Mouse (Mus musculus): Measurements from ENCODE around the gene Hist1h4c.

Hist1h4c gene

GRCm38 (mm10) chr13:23698300-23698693 is at the start of gene Hist1h4c:
Hist1h4c (minus strand) TSS chr13:23698454.
- DNase-seq (ENCODE audit: low spot score): peak; percentile 99

- DNase-seq (ENCODE audit: low spot score): no peak
Observed at GRCm38 (mm10) chr13:23747892-23748288, 49.6 kb upstream of the Hist1h4c start.

- no peak for DNase-seq (ENCODE audit: low spot score)
Observed at GRCm38 (mm10) chr13:23747081-23747891, 49.0 kb upstream of the Hist1h4c start.

GRCm38 (mm10) chr13:23746201-23747080 is 48.2 kb upstream of the Hist1h4c start, which contains the start of gene Hist1h2bb:
Hist1h2bb (plus strand) TSS chr13:23746734.
- peak; percentile 56 for DNase-seq (ENCODE audit: low spot score)

- peak; percentile 85 for DNase-seq (ENCODE audit: low spot score)
Observed at GRCm38 (mm10) chr13:23745381-23746161, 47.3 kb upstream of the Hist1h4c start, which contains the start of gene Hist1h3c. Hist1h3c (minus strand) TSS chr13:23745602.

- DNase-seq (ENCODE audit: low spot score): no peak
Observed at GRCm38 (mm10) chr13:23744421-23745380, 46.4 kb upstream of the Hist1h4c start.

GRCm38 (mm10) chr13:23743963-23744362 is 45.7 kb upstream of the Hist1h4c start:
- no peak for DNase-seq (ENCODE audit: low spot score)

- DNase-seq (ENCODE audit: low spot score): no peak
Observed at GRCm38 (mm10) chr13:23743215-23743614, 45.0 kb upstream of the Hist1h4c start.

GRCm38 (mm10) chr13:23742007-23742406 is 43.8 kb upstream of the Hist1h4c start:
- DNase-seq (ENCODE audit: low spot score): no peak

GRCm38 (mm10) chr13:23740910-23741309 is 42.7 kb upstream of the Hist1h4c start:
- DNase-seq (ENCODE audit: low spot score): no peak

- DNase-seq (ENCODE audit: low spot score): no peak
Observed at GRCm38 (mm10) chr13:23740256-23740840, 42.1 kb upstream of the Hist1h4c start.

- no peak for DNase-seq (ENCODE audit: low spot score)
Observed at GRCm38 (mm10) chr13:23739922-23740252, 41.6 kb upstream of the Hist1h4c start.

GRCm38 (mm10) chr13:23739069-23739921 is 41.0 kb upstream of the Hist1h4c start:
- DNase-seq (ENCODE audit: low spot score): peak; percentile 94

GRCm38 (mm10) chr13:23738677-23739068 is 40.4 kb upstream of the Hist1h4c start, which contains the start of gene Hist1h1c:
Hist1h1c (plus strand) TSS chr13:23738808.
- peak; percentile 92 for DNase-seq (ENCODE audit: low spot score)

GRCm38 (mm10) chr13:23738041-23738440 is 39.8 kb upstream of the Hist1h4c start:
- DNase-seq (ENCODE audit: low spot score): no peak

- DNase-seq (ENCODE audit: low spot score): no peak
Observed at GRCm38 (mm10) chr13:23737091-23737490, 38.8 kb upstream of the Hist1h4c start.

- DNase-seq (ENCODE audit: low spot score): no peak
Observed at GRCm38 (mm10) chr13:23732156-23732804, 34.0 kb upstream of the Hist1h4c start.

GRCm38 (mm10) chr13:23730479-23730878 is 32.2 kb upstream of the Hist1h4c start:
- peak; percentile 39 for DNase-seq (ENCODE audit: low spot score)

GRCm38 (mm10) chr13:23729706-23730105 is 31.5 kb upstream of the Hist1h4c start:
- DNase-seq (ENCODE audit: low spot score): no peak

Data from urinary bladder, postnatal 14 days (tissue).